Comparison of ENCODE assay signal across 31 mouse cellular contexts in genomic region chr1:136910741-136911593, GRCm38 (mm10). TPM values are rescaled to one million over a fixed set of nuclear protein-coding genes. Genes with fewer than 3 reads are reported as not detected.
DNase-seq lines count a peak whose midpoint lies in the region; ATAC-seq and TF ChIP-seq lines count a peak whose summit lies in the region.
"Had no signal": no experiment of that assay in that cellular context is flagged by ENCODE, and none has a peak within 500 bp of the region (broad histone marks: within the 10 kb centered on the region; RNA-seq: fewer than 3 reads in every experiment).

No protein-coding gene starts in this region.

- H3K9me3 ChIP-seq in lung, postnatal 0 days (ENCODE audit: low read length), result no peaks in the 10 kb centered on the region
- H3K9me3 ChIP-seq in intestine, embryonic 15.5 days, result no peaks in the 10 kb centered on the region
- no peaks in the 10 kb centered on the region for H3K9me3 ChIP-seq in forebrain, embryonic 10.5 days
- H3K9me3 ChIP-seq: embryonic facial prominence, embryonic 10.5 days; embryonic facial prominence, embryonic 15.5 days; forebrain, embryonic 13.5 days; hindbrain, embryonic 10.5 days; hindbrain, embryonic 15.5 days; kidney, embryonic 15.5 days; midbrain, embryonic 15.5 days; neural tube, embryonic 15.5 days had no signal

- peak; percentile 29 for DNase-seq in adrenal gland, adult 8-10 months
- no peak for DNase-seq in adrenal gland, adult 18-20 months (ENCODE audit: low spot score in 2 of 2)
- peak; percentile 8 for DNase-seq in lung, postnatal 0 days (ENCODE audit: low spot score)
- no peak for DNase-seq in lung, postnatal 10 days
- DNase-seq in forebrain, embryonic 10.5 days (ENCODE audit: extremely low spot score, low spot score), result no peak
- DNase-seq in kidney, adult 18-20 months, result no peak
- DNase-seq: cerebellum, adult 2 months; cerebellum, postnatal 14 days; gastrocnemius, postnatal 10 days; heart, postnatal 14 days; kidney, postnatal 36 days; left cerebral cortex, postnatal 4 days; lung, adult 18-20 months; lung, postnatal 14 days; right cerebral cortex, postnatal 14 days; thymus, adult 2 months; thymus, postnatal 36 days had no signal

- no peak for TF ChIP-seq CTCF in lung, postnatal 0 days (IDR thresholded peaks at IDR 0.05)

- TF ChIP-seq EP300 in lung, postnatal 0 days (IDR thresholded peaks at IDR 0.05), result no peak

- no peak overlapping the region for H3K27ac ChIP-seq in lung, postnatal 0 days (ENCODE audit: low read length)
- H3K27ac ChIP-seq in intestine, embryonic 15.5 days, result peak overlapping the region; percentile 15; the same call in 1 of the 2 replicates
- no peak overlapping the region for H3K27ac ChIP-seq in forebrain, embryonic 10.5 days
- H3K27ac ChIP-seq: embryonic facial prominence, embryonic 10.5 days; embryonic facial prominence, embryonic 15.5 days; forebrain, embryonic 13.5 days; hindbrain, embryonic 10.5 days; hindbrain, embryonic 15.5 days; kidney, embryonic 15.5 days; midbrain, embryonic 15.5 days; neural tube, embryonic 15.5 days had no signal

- no peak for ATAC-seq in lung, postnatal 0 days
- peak; percentile 92 for ATAC-seq in intestine, embryonic 15.5 days
- ATAC-seq: forebrain, embryonic 13.5 days; inflammation-experienced regulatory T-cells, adult 6 months; midbrain, embryonic 15.5 days; Patski had no signal

- WGBS in lung, postnatal 0 days, result 66% methylated on average over 12 of the region's 12 CpGs
- 51% methylated on average over 12 of the region's 12 CpGs for WGBS in intestine, embryonic 15.5 days
- WGBS in forebrain, embryonic 10.5 days, result 87% methylated on average over 12 of the region's 12 CpGs

- no peak overlapping the region for H3K4me2 ChIP-seq in lung, postnatal 0 days (replicated peaks; ENCODE audit: low read depth, low read length)
- peak overlapping the region; percentile 37; the same call in 1 of the 2 replicates for H3K4me2 ChIP-seq in intestine, embryonic 15.5 days (replicated peaks)
- H3K4me2 ChIP-seq: embryonic facial prominence, embryonic 15.5 days; forebrain, embryonic 13.5 days; hindbrain, embryonic 15.5 days; kidney, embryonic 15.5 days; midbrain, embryonic 15.5 days; neural tube, embryonic 15.5 days had no signal

- no peak overlapping the region for H3K4me3 ChIP-seq in lung, postnatal 0 days (ENCODE audit: low read depth, low read length)
- no peak overlapping the region for H3K4me3 ChIP-seq in intestine, embryonic 15.5 days (replicated peaks)
- H3K4me3 ChIP-seq in forebrain, embryonic 10.5 days, result no peak overlapping the region
- H3K4me3 ChIP-seq: embryonic facial prominence, embryonic 10.5 days; embryonic facial prominence, embryonic 15.5 days; forebrain, embryonic 13.5 days; hindbrain, embryonic 10.5 days; hindbrain, embryonic 15.5 days; kidney, embryonic 15.5 days; midbrain, embryonic 15.5 days; neural tube, embryonic 15.5 days had no signal

- no peaks in the 10 kb centered on the region for H3K27me3 ChIP-seq in lung, postnatal 0 days (replicated peaks; ENCODE audit: insufficient read depth, low read length)
- no peaks in the 10 kb centered on the region for H3K27me3 ChIP-seq in intestine, embryonic 15.5 days (replicated peaks)
- H3K27me3 ChIP-seq in forebrain, embryonic 10.5 days (ENCODE audit: poor library complexity, severe bottlenecking), result peaks cover 76% of the 10 kb centered on the region
- H3K27me3 ChIP-seq: embryonic facial prominence, embryonic 15.5 days; hindbrain, embryonic 15.5 days; midbrain, embryonic 15.5 days; neural tube, embryonic 15.5 days had no signal

- no peaks in the 10 kb centered on the region for H3K36me3 ChIP-seq in lung, postnatal 0 days (ENCODE audit: insufficient read depth, low read length)
- H3K36me3 ChIP-seq in intestine, embryonic 15.5 days, result no peaks in the 10 kb centered on the region
- H3K36me3 ChIP-seq in forebrain, embryonic 10.5 days (replicated peaks), result no peaks in the 10 kb centered on the region
- H3K36me3 ChIP-seq: embryonic facial prominence, embryonic 10.5 days; embryonic facial prominence, embryonic 15.5 days; hindbrain, embryonic 10.5 days; hindbrain, embryonic 15.5 days; kidney, embryonic 15.5 days; midbrain, embryonic 15.5 days; neural tube, embryonic 15.5 days had no signal

- H3K4me1 ChIP-seq in lung, postnatal 0 days (ENCODE audit: insufficient read depth, low read depth, low read length), result no peaks in the 10 kb centered on the region
- H3K4me1 ChIP-seq in intestine, embryonic 15.5 days (replicated peaks), result peaks cover 3% of the 10 kb centered on the region; the same call in 1 of the 2 replicates
- peaks cover 11% of the 10 kb centered on the region for H3K4me1 ChIP-seq in forebrain, embryonic 10.5 days
- H3K4me1 ChIP-seq: embryonic facial prominence, embryonic 10.5 days; embryonic facial prominence, embryonic 15.5 days; hindbrain, embryonic 15.5 days; midbrain, embryonic 15.5 days; neural tube, embryonic 15.5 days had no signal

- H3K9ac ChIP-seq in lung, postnatal 0 days (replicated peaks; ENCODE audit: low read depth), result no peak overlapping the region
- no peak overlapping the region for H3K9ac ChIP-seq in intestine, embryonic 15.5 days
- H3K9ac ChIP-seq: embryonic facial prominence, embryonic 15.5 days; forebrain, embryonic 13.5 days; hindbrain, embryonic 15.5 days; kidney, embryonic 15.5 days; midbrain, embryonic 15.5 days; neural tube, embryonic 15.5 days had no signal

RNA-seq across cellular contexts. Expression of gene Nr5a2, which starts 49.3 kb away (rescaled TPM):
- total RNA-seq in adrenal gland, adult 8-10 months (2022), result 1 to 10 TPM; 1.7 to 4.0 (median 2.6) TPM
- 1 to 10 TPM; 1.2 to 1.3 TPM for total RNA-seq in adrenal gland, adult 18-20 months (2021)
- polyA plus RNA-seq in lung, postnatal 0 days (2015; fragmentation: Nextera tagmentation; extraction: Ambion mirVana), result 0.54 and 0.64 TPM in 2 replicates
- 10.4 and 10.5 TPM in 2 replicates for polyA plus RNA-seq in intestine, embryonic 15.5 days (2015; fragmentation: Nextera tagmentation; extraction: Ambion mirVana)
- polyA plus RNA-seq in forebrain, embryonic 10.5 days (2016; fragmentation: Nextera tagmentation; extraction: Ambion mirVana), result 0.20 and 0.24 TPM in 2 replicates
- total RNA-seq: layer of hippocampus, adult 8-10 months; layer of hippocampus, postnatal 25 days had no signal
- polyA plus RNA-seq: cortical plate, adult 2 months; inflammation-experienced regulatory T-cells, adult 6 months had no signal

Comparison
In these comparisons a context has a peak if more than half of its experiments do, and no peak if none do; other contexts are left out.
1. DNase-seq: peak in adrenal gland, adult 8-10 months (single experiment) and lung, postnatal 0 days (single experiment); none in adrenal gland, adult 18-20 months (0 of 2), lung, postnatal 10 days (single experiment), forebrain, embryonic 10.5 days (single experiment) and kidney, adult 18-20 months (single experiment).